Mouse (Mus musculus): ENCODE measurements around the gene Gnl1. TPM values are rescaled to one million over a fixed set of nuclear protein-coding genes. Genes with fewer than 3 reads are reported as not detected.
"Not testable (repeated sequence)": the region's sequence is repeated elsewhere in the genome, so short reads cannot be mapped to it uniquely, and the experiment has no call there.

The Gnl1 gene
- 50.5 and 55.2 TPM in 2 replicates for polyA plus RNA-seq (2016; fragmentation: Nextera tagmentation; extraction: Ambion mirVana)

GRCm38 (mm10) chr17:35979401-35980362, at the start of gene Gnl1, which contains the start of gene Prr3:
Gene Gnl1 (plus strand): TSS chr17:35979851.
Gene Prr3 (minus strand): TSS chr17:35980236.
- Histone ChIP-seq H3K36me3 (peaks cover 54% of the 10 kb centered on the region), H3K9me3 (no peaks in the 10 kb centered on the region), H3K27me3 (ENCODE audit: insufficient read depth, poor library complexity, severe bottlenecking) (no peaks in the 10 kb centered on the region), H3K4me3 (peak within 1 kb of the TSS; percentile 87), H3K4me1 (replicated peaks) (peaks cover 26% of the 10 kb centered on the region), H3K27ac (peak within 1 kb of the TSS; percentile 90)
- DNase-seq (ENCODE audit: low spot score), result peak; percentile 95
- under 1% methylated on average over 102 of the region's 109 CpGs for WGBS

- Histone ChIP-seq H3K4me1 (replicated peaks) (no peaks in the 10 kb centered on the region), H3K9me3 (no peaks in the 10 kb centered on the region), H3K27ac (no peak overlapping the region), H3K27me3 (ENCODE audit: insufficient read depth, poor library complexity, severe bottlenecking) (no peaks in the 10 kb centered on the region), H3K4me3 (no peak overlapping the region), H3K36me3 (peaks cover 71% of the 10 kb centered on the region)
- 98% methylated on average over 12 of the region's 12 CpGs for WGBS
- no peak for DNase-seq (ENCODE audit: low spot score)
Observed at GRCm38 (mm10) chr17:35930627-35931026, 49.0 kb upstream of the Gnl1 start.

DNA sequence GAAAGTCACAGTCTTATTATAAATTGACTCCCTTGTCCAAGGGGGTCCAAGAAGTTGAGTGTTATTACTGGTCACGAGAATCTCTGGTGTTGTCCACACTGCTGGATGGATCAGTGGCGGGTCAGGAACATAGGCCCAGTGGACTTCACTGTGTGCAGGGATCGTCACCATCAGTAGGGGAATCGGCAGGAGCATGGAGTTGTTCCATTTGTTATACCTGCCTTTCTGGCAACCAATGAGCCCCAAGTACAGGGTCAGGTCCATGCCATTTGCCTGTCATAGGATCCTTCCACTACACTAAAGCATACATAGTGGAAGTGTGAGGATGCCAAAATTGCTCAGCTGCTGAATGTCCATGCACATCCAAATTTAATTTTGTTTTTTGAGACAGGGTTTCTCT, 47.0 kb upstream of the Gnl1 start:
- 94% methylated on average over 4 of the region's 4 CpGs for WGBS
- no peaks in the 10 kb centered on the region for H3K4me1 ChIP-seq (replicated peaks)
- H3K9me3 ChIP-seq, result no peaks in the 10 kb centered on the region
- no peak overlapping the region for H3K27ac ChIP-seq
- H3K4me3 ChIP-seq, result no peak overlapping the region
- no peaks in the 10 kb centered on the region for H3K27me3 ChIP-seq (ENCODE audit: insufficient read depth, poor library complexity, severe bottlenecking)
- no peak for DNase-seq (ENCODE audit: low spot score)
- peaks cover 51% of the 10 kb centered on the region for H3K36me3 ChIP-seq

GRCm38 (mm10) chr17:35935763-35936162, 43.9 kb upstream of the Gnl1 start:
- H3K27me3 ChIP-seq (ENCODE audit: insufficient read depth, poor library complexity, severe bottlenecking); H3K9me3 ChIP-seq; H3K4me1 ChIP-seq (replicated peaks); H3K4me3 ChIP-seq; H3K27ac ChIP-seq; DNase-seq (ENCODE audit: low spot score): not testable (repeated sequence)
- peaks cover 20% of the 10 kb centered on the region for H3K36me3 ChIP-seq
- 89% methylated on average over 14 of the region's 14 CpGs for WGBS

GRCm38 (mm10) chr17:35937700-35938348, 41.8 kb upstream of the Gnl1 start:
- WGBS, result 44% methylated on average over 2 of the region's 2 CpGs
- H3K27ac ChIP-seq, result no peak overlapping the region
- H3K27me3 ChIP-seq (ENCODE audit: insufficient read depth, poor library complexity, severe bottlenecking), result no peaks in the 10 kb centered on the region

GRCm38 (mm10) chr17:35939108-35939507, 40.5 kb upstream of the Gnl1 start:
- no peak overlapping the region for H3K4me3 ChIP-seq
- DNase-seq (ENCODE audit: low spot score), result no peak
- no peaks in the 10 kb centered on the region for H3K4me1 ChIP-seq (replicated peaks)
- no peaks in the 10 kb centered on the region for H3K36me3 ChIP-seq
- H3K27ac ChIP-seq, result no peak overlapping the region
- H3K27me3 ChIP-seq (ENCODE audit: insufficient read depth, poor library complexity, severe bottlenecking), result no peaks in the 10 kb centered on the region
- H3K9me3 ChIP-seq, result peaks cover 2% of the 10 kb centered on the region; the same call in 1 of the 2 replicates
- WGBS, result 38% methylated on average over 2 of the region's 2 CpGs

More at GRCm38 (mm10) chr17:35937700-35938348, 41.8 kb upstream of the Gnl1 start:
- Histone ChIP-seq H3K36me3 (no peaks in the 10 kb centered on the region), H3K4me3 (no peak overlapping the region), H3K9me3 (peaks cover 2% of the 10 kb centered on the region; the same call in 1 of the 2 replicates), H3K4me1 (replicated peaks) (no peaks in the 10 kb centered on the region)
- DNase-seq (ENCODE audit: low spot score), result peak; percentile 49

DNA sequence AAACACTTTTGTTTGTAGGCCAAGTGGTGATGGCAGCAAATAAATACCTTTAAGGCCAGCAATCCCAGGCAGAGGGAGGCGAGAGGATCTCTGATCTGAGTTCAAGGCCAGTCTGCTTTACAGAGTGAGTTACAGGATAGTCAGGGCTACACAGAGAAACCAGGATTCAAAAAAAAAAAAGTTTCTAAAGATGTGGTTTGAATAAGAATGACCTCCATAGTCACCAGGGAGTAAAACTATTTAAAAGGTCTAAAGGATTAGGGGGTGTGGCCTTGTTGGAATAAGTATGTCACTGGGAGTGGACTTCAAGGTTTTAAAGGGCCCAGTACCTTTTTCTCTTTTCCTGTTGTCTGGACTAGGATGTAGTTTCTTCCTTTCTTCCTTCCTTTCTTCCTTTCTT, 39.7 kb upstream of the Gnl1 start:
- H3K27ac ChIP-seq, result no peak overlapping the region
- no peaks in the 10 kb centered on the region for H3K4me1 ChIP-seq (replicated peaks)
- DNase-seq (ENCODE audit: low spot score), result no peak
- no peaks in the 10 kb centered on the region for H3K36me3 ChIP-seq
- peaks cover 2% of the 10 kb centered on the region; the same call in 1 of the 2 replicates for H3K9me3 ChIP-seq
- H3K27me3 ChIP-seq (ENCODE audit: insufficient read depth, poor library complexity, severe bottlenecking), result no peaks in the 10 kb centered on the region
- H3K4me3 ChIP-seq, result no peak overlapping the region
- 67% methylated on average over 1 of the region's 1 CpGs for WGBS

DNA sequence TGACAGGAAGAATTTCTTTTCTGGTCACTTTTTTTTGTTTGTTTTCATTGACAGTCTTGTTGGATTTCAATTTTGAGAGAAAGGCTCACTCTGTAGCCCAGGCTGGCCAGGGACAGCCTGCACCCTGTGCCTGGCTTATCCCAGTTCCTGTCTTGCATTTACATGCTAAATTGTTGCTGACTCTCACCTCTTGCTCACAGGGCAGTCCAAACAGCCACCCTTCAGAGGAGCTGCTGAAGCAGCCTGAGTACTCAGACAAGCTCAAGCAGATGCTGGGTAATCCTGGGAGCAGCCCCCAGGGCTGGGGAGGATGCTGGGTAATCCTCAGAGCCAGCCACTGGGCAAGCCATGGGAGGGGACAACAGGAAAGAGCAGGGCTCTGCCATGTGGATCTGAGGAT, 28.7 kb upstream of the Gnl1 start:
- not testable (repeated sequence) for H3K4me3 ChIP-seq; DNase-seq (ENCODE audit: low spot score); H3K9me3 ChIP-seq; H3K27ac ChIP-seq; H3K4me1 ChIP-seq (replicated peaks); H3K27me3 ChIP-seq (ENCODE audit: insufficient read depth, poor library complexity, severe bottlenecking)
- H3K36me3 ChIP-seq, result peaks cover 13% of the 10 kb centered on the region

DNA sequence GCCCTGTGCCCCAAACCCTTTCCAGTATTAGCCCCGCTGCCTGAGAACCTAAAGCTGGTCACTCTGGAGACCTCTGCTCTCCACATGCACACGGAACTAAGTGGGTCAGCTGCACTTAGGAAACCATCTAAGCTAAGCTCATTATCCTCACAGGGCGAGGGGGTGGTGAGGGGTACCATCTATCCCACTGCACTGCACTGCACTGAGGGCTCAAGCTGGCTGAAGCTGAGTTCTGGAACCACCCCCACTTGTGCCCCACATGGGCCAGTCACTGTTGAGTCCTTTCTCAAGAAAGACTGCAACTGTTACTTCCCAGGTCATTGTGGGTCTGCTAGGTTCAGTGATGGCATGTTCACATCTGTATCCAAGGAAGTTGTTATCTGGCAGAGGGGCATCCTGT, 27.1 kb upstream of the Gnl1 start:
- not testable (repeated sequence) for H3K27me3 ChIP-seq (ENCODE audit: insufficient read depth, poor library complexity, severe bottlenecking); H3K27ac ChIP-seq; H3K4me3 ChIP-seq; H3K4me1 ChIP-seq (replicated peaks); H3K9me3 ChIP-seq; DNase-seq (ENCODE audit: low spot score)
- H3K36me3 ChIP-seq, result peaks cover 29% of the 10 kb centered on the region
- 89% methylated on average over 3 of the region's 3 CpGs for WGBS

DNA sequence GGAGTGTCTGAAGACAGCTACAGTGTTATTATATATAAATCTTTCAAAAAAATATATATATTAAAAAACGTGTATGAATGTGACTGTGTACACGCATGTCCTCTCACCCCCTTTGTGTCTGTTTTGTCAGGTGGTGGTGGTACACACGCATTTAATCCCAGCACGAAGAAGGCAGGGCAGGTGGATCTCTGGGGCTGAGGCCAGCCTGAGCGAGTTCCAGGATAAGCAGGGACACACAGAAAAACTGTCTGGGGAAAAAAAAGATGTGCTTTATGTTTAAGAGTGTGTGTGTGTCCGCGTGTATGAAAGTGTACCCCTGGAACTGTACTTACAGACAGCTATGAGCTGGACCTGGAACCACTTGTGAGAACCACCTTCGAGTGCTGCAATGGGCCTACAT, 25.0 kb upstream of the Gnl1 start:
- no peaks in the 10 kb centered on the region for H3K4me1 ChIP-seq (replicated peaks)
- peaks cover 50% of the 10 kb centered on the region for H3K36me3 ChIP-seq
- H3K27me3 ChIP-seq (ENCODE audit: insufficient read depth, poor library complexity, severe bottlenecking), result no peaks in the 10 kb centered on the region
- no peak for DNase-seq (ENCODE audit: low spot score)
- no peak overlapping the region for H3K4me3 ChIP-seq
- WGBS, result 81% methylated on average over 8 of the region's 8 CpGs
- no peak overlapping the region for H3K27ac ChIP-seq
- no peaks in the 10 kb centered on the region for H3K9me3 ChIP-seq

- H3K36me3 ChIP-seq, result peaks cover 90% of the 10 kb centered on the region
- no peaks in the 10 kb centered on the region for H3K27me3 ChIP-seq (ENCODE audit: insufficient read depth, poor library complexity, severe bottlenecking)
- 98% methylated on average over 15 of the region's 15 CpGs for WGBS
- DNase-seq (ENCODE audit: low spot score), result no peak
- H3K4me1 ChIP-seq (replicated peaks), result no peaks in the 10 kb centered on the region
- no peaks in the 10 kb centered on the region for H3K9me3 ChIP-seq
- H3K4me3 ChIP-seq, result no peak overlapping the region
- no peak overlapping the region for H3K27ac ChIP-seq
Observed at GRCm38 (mm10) chr17:35958533-35959223, 21.0 kb upstream of the Gnl1 start.

GRCm38 (mm10) chr17:35963279-35963678, 16.4 kb upstream of the Gnl1 start:
- peaks cover 92% of the 10 kb centered on the region for H3K36me3 ChIP-seq
- WGBS, result 88% methylated on average over 10 of the region's 10 CpGs
- DNase-seq (ENCODE audit: low spot score), result no peak
- no peak overlapping the region for H3K4me3 ChIP-seq
- H3K4me1 ChIP-seq (replicated peaks), result peaks cover 6% of the 10 kb centered on the region
- no peaks in the 10 kb centered on the region for H3K27me3 ChIP-seq (ENCODE audit: insufficient read depth, poor library complexity, severe bottlenecking)
- H3K27ac ChIP-seq, result no peak overlapping the region
- H3K9me3 ChIP-seq, result no peaks in the 10 kb centered on the region
